Mouse (Mus musculus): ENCODE results near the gene Msrb3.
"Not testable (repeated sequence)": the region's sequence is repeated elsewhere in the genome, so short reads cannot be mapped to it uniquely, and the experiment has no call there.

Gene Msrb3

DNA sequence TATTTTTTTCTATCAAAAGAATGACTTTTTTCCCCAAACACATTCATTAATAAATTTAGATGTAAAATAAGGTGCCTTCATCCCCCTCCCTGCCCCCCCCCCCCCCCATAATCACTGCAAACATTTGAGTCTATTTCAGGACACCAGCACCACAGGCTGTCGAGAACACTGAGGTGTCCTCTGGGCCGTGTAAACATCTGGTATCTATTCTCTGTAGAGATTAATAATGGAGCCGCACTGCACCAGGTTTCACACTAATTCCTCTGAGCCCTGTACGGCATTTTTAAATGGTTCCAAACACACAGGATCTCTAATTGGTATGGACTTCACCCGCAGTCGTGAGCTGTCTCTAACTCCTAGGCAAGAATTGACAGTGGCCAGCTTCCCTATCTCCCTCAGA is 97.8 kb downstream of the Msrb3 start:
- no peak for DNase-seq

DNA sequence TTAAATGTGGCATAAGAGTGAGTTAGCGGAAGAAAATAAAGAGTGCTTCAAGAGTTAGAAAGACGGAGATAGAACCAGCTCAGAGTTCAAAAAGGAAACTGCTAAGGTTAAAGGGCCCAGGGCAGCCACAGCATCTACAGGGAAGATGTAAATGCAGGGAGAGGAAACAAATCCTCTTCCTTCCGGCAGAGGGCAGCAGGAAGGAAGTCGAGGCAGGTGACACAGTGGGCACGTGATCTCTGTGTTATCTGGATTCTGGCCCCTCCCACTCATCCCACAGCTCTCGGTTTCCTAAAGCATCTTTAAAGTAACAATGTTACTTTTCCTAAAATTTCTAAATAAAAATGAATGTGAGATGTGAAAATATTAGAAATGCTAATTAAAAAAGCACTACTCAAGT is 99.4 kb downstream of the Msrb3 start:
- DNase-seq = no peak

DNA sequence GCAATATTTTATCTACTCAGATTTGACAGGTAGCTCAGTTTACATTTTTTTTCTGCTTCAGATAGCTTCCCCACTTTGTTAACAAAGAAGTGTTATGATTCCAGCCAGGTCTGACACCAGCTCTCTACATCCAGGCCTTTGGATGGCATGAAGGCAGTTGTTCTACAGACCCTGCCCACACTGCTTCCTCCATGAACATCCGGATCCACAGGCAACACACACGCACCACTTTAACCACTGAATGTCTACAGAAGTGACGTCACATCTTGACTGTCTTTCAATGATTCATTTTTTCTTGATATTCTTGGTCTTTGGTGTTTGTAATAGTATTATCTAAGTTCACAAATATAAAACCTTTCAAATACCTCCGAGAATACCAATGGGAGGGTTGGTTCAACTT is 102.2 kb downstream of the Msrb3 start:
- DNase-seq = no peak

DNA sequence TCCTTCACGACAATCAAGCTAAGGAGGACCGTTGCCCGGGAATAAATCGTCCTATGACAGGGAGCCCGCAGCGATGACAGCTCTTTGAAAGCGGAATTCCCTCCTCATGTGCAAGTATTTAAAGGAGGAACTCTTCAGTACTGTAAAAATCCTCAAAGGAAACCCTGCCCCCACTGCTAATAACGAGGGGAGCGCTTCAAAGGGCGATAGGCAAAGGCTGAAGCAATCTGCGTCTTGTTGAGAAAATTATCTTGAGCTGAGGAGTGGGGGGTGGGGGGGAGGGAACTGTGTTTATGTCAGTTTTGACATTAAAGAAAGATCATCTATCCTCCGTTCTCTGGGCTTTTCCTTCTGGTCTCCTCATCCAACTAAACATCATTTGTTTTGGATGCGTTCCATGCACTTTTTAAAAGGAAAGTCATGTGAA is 104.5 kb downstream of the Msrb3 start:
- no peak for DNase-seq

DNA sequence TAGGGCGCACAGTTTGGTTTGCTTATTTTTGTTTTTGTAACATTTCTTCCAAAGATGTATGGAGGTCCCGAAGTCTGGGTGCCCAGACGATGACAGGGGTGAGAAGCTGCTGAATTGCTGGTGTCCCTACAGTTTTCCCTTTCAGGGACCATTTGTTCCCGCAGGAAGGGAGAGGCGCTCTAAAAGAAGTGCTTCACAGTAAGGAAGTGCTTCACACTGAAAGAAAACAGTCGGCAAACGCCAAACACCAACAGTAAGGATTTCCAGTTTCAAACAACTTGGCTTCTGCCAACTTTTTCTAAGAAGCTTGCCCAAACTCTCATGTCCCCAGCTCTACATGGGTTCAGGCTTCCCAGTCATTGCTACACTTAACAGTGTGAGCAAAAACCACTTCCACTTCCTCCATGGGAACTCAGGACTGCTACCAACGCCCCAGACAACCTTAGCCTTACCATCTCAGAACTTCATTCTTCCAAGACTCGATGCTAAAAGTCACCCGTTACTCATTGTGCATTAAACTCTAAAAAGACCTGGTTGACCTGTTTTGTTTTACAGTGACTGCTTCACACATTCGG is 106.6 kb downstream of the Msrb3 start:
- no peak for DNase-seq

DNA sequence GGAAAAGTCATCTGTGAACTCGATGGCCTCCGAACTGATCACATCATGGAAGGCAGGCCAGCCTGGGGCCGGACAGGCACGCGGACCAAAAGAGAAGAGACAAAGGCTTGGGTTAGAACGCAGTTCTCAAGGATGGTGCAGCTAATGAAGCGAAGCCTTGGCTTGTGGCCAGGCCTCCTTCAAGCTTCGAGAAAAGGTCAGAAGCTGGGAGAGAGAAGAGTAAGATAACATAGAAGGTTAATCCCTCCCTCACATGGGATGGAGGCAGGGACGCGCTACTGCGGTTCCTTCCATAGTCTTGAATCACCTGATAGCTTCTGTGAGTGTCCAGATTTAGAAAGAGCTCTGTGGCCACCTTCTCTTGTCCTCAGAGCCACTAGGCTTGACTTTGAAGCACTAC is 107.5 kb downstream of the Msrb3 start:
- no peak for DNase-seq

DNA sequence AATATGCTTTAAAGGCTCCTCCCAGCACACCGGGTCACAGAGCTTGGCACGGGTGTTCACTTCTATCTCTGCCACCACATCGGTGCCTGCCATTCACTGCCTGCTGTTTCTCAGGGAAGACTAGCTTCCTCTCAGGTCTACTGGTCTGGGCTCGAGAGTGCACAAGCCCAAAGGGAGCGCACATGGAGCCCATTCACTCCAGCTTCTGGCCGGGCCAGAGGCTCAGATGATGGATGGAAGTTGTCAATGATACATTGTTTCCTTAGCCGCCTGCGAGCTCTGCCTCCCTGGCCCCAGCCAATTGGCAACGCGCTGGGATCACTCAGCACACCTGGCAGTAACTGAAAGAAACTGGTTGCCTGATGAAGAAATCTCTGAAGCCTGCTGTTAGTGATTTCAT is 111.7 kb downstream of the Msrb3 start:
- no peak for DNase-seq

DNA sequence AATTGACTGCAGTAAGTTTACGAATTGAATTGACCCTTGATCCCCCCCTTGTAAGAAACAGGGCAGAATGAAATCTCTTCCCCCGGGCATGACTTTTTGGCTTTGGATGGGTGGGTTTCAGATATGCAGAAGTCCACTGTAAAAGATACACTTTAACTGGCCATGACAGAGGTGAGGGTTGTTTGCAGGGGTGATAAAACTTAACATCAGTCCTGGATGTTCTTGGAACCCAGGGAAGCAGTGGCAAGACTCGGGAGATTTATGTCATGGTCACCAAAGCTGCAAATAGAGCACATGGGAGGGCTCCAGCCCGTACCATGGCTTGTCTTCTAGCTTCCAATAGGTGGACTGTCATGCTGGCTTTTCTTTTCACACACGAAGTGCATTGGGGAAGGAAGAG is 114.4 kb downstream of the Msrb3 start:
- no peak for DNase-seq

DNA sequence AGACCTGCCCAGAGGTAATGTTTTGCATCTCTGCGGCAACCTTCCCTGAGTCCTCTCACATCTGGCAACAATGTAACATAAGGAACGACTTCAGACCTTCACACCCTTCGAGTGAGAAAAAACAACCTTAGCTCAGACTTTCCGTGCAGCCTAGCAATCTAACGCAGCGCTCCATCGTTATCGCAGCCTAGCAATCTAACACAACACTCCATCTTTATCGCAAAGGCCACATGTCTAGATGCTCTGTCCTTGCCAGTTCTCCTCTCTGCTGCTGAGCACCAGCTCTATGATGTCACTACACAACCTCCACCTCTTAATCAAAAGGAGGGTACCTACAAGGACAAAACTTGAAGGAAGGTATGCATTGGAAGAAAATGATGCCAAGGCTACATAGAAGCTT is 115.5 kb downstream of the Msrb3 start:
- DNase-seq = no peak

DNA sequence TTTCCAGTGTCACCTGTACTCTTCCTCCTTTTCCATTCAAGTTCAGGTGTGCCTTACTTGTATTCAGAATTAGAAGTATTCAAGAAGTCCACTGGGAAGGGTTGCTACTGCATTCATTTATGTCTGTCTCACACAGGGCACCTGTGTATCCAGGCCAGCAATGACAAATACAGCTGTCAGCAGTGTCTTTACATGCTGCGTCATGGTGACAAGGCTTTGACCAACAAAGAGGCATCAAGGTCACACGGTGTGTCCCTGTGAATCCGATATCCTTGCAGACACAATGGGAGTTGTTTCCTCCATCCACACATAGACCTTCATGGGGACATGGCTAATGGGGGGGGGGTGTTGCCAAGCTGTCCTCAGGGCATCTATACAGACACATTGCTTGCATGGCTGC is 121.4 kb downstream of the Msrb3 start:
- no peak for DNase-seq

DNA sequence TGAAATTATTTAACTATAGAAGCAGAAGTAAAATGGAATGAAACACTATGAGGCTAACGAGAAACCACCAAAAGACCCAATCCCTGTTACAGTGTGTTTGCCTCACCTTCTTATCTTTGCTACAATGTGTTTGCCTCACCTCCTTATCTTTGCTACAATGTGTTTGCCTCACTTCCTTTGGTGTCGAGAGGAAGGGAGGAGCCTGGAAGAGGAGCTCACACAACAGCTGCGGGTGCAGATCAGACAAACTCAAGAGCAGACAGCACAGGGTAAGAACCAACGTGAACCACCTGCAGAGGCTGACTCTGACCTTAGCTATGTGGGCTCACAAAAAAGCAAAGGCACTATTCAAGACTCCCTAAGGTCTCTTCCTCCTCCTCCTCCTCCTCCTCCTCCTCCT is 123.5 kb downstream of the Msrb3 start:
- no peak for DNase-seq

DNA sequence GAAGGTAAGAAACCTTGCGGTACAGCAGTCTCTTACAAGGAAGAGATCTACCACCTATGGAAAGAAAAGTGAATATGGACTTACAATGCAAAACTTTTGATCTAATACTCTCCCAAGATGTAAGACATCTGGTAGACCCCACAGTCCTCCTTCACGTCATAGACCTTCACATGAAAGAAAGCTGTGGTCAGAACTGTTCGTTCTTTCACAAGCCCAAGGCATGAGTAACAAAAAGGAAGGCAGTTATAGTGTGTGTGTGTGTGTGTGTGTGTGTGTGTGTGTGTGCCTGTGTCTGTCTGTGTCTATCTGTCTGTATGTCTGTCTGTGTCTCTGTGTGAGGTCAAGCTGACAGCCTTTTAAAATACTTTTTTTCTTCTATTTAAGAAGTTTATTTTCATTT is 131.5 kb downstream of the Msrb3 start:
- no peak for DNase-seq

DNA sequence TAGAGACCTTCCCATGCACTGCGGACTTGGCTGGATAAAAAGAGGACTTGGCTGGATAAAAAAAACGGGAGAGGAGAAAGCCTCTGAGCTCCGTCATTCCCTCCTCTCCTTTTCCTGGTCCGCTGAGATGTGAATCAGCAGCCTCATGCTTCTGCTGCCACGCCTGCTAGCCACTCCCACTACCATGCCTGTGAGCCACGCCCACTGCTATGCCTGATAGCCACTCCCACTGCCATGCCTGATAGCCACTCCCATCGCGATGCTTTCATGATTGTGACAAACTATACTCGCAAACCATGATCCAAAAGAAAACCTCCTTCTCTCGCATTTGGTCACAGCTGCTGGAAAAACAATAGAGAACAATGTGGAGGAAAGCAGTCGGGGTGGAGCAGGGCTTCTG is 133.5 kb downstream of the Msrb3 start:
- DNase-seq = no peak

DNA sequence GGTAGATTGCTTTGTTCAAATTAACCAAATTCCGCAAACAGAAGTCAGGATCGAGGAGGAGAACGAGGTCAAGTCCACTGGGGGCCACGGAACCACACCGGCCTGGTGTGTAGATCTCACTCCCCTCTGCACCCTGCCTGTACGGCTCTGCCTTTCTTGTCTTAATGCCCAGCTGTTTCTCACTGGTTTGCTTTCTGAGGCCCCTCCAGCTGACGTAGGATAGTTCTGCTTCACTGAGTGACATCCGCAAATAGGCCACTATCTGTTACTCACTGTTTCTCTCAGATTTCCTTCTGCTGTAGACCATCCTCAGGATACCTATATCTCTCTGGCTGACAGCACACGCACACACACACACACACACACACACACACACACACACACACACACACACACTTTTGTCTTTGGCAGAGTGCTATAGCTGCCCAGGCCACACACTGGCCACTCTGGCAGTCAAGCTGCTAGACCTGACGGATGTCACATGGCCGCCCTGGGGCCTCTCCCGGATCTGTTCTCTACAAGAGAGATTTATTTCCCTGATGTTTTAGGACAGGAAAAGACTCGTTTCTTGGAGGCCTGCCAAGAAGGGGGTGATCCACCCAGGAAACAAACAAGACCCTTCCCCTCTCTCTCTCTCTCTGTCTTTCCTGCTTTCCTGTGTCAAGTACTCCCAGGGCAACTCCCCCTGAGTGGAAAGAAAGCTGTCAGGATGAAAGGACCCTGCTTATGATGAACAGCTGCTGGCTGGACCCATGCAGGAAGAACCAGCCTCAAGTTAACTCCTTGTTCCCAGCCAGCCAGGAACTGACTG is 135.0 kb downstream of the Msrb3 start:
- DNase-seq = no peak

DNA sequence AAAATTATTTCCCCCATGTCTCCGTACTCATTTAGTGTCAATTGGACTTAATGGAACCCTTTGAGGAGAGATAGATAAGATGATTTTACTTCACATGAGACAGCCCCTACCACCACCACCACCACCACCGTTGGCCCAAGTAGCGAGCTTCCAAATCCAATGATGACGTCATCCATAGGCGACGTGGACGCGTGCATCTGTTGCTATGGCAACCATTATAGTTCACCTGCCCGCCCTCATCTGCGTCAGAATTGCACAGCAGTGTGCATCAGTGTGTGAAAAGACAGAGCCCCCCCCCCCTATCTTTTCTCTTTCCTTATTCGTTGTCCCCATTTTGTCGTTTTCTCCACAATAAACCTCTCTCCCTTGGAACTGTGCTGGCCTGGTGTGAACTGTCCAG is 135.9 kb downstream of the Msrb3 start:
- no peak for DNase-seq

DNA sequence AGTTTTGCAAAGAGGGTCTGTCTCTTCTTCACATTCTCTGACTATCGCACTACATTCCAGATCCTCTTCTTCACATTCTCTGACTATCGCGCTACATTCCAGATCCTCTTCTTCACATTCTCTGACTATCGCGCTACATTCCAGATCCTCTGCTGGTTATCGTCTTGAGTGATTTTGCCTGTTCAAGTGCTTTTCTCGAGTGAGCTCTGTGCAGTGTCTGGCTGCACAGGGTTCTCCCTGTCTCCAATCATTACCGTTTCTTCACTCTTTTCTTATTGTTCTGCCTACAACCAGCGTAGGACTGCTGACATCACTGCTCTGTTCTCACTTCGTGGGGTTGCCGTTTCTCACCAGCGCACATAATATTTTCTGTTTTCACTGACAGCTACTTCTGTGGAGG is 138.2 kb downstream of the Msrb3 start:
- DNase-seq = no peak

DNA sequence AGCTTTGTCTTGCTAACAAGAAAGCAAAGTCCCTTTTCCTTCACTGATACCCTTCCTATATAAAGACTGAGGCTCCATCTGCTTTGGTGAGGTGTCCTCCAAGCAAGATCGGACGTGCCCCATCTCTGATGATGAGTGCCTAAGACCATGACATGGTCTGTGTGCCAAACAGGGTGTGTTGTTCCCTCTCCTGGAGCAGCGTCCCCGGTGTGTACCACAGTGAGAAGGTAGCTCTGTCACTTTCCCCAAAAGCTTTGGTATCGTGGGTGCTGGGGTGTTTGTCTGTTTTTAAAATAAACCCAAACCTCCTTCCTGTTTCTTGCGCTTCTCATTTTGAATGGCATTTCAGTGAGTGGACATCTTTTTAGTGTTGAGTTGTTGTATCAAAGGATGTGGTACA is 139.0 kb downstream of the Msrb3 start:
- DNase-seq = no peak

DNA sequence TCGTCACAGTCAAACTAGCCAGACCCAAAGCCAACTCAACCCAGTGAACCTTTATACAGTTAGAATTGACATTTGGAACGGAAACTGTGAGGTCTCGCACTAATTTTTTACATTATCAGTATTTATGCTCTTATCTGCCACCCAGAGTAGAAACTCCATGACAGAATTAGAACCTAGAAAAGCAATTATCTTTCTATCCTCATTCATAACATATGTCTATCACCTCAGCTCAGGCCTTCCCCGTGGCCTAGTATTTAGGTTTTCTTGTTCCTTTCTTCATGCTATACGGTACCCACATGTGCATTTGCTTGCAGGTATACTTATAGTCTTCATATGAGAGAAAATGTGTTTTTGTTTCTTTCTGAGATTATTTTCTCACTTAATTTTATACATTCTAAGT is 146.4 kb downstream of the Msrb3 start:
- no peak for DNase-seq

DNA sequence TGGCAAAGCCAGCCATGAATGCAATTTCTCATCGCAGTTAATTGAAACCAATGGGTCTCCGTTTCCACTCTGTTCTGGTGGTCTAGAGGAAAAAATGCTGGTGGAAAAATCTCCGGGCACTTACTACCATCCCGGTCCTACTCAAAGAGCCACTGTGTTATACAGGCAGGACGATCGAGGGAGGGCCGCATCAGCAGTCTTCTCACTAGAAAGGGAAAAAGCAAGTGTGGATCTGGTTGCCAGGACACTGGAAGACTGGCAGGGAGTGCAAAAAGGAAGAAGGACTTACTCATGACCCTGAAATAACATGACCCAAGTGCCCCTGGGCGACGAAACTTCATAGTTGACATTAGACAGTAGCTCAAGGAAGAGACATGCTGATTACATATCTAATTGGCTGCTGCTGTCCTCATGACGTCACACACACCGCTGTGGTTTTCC is 147.1 kb downstream of the Msrb3 start:
- DNase-seq = no peak

DNA sequence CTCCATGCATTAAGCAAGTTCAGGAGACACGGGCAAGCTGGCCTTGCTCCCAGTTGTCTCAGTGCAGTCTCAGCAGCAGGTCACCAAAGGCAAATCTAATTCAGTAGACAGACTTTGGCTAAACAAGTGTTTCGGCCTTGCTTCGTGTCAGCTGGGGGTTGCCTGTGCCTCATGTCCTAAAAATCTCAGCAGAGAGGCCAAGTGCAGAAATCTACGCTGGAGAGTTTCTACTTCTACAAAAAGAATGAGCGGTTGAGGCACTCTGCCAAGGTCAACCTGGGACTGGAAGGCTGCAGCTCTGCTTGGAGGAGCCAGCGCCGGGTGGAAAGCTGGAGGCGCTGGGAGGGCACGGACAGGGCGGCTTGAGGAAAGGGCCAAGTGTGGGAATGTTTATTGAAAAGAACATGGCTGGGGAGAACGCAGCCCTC is 147.6 kb downstream of the Msrb3 start:
- DNase-seq = no peak

DNA sequence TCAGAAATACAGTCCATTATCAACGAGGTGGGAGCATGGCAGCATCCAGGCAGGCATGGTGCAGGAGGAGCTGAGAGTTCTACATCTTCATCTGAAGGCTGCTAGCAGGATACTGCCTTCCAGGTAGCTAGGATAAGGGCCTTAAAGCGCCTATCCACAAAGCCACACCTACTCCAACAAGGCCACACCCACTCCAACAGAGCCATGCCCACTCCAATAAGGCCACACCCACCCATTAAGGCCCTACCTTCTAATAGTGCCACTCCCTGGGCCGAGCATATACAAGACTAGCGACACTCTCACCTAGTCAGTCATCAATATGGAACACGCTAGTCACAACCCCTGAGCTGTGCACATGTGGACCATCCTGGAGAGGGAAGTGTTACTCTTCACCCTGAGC is 149.3 kb downstream of the Msrb3 start:
- not testable (repeated sequence) for DNase-seq

DNA sequence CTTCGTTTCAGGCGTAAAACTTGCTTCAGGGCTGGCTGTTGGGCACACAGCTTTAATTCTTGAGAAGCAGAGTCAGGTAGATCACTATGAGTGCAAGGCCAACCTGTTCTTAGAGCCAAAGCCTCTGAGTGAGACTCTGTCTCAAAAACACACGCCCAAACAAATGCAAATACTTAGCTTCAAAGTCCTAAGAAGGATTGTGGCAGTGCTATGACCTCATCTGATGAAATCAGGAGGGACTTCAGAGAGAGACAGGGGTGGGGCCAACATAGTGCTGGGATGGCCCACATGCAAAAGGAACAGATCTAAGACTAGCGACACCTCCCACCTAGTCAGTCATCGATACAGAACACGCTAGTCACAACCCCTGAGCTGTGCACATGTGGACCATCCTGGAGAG is 150.7 kb downstream of the Msrb3 start:
- no peak for DNase-seq

DNA sequence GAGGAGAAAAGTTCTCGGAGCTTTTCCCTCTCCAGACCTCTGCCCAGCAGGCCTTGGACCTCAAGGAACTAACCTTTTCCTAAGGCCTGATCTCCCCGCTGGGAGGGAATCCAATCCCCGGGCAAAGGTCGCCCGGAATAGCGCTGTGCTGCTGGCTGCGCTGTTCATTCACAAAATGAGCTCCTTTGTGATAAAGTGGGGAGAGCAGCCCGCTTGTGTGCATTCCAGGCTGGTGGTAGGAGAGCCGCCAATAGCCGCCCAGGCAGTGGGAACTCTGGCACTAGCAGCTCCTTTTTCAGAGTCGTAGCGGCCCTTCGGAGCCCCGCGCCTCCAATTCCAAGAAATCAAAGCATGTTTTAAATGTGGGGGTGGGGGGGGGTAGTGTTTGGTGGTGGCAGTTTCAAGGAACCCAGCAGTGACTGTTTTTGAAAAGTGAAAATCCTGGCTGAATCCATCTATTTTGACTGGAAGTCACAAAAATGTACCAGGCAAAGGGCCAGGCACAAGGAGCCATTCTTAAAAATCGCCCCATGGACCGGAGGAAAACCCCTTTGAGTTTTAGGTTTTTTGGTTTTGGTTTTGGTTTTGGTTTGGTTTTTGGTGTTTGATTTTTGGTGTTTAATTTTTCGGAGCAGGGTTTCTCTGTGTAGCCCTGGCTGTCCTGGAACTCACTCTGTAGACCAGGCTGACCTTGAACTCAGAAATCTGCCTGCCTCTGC is 153.6 kb downstream of the Msrb3 start:
- DNase-seq = peak; percentile 42

DNA sequence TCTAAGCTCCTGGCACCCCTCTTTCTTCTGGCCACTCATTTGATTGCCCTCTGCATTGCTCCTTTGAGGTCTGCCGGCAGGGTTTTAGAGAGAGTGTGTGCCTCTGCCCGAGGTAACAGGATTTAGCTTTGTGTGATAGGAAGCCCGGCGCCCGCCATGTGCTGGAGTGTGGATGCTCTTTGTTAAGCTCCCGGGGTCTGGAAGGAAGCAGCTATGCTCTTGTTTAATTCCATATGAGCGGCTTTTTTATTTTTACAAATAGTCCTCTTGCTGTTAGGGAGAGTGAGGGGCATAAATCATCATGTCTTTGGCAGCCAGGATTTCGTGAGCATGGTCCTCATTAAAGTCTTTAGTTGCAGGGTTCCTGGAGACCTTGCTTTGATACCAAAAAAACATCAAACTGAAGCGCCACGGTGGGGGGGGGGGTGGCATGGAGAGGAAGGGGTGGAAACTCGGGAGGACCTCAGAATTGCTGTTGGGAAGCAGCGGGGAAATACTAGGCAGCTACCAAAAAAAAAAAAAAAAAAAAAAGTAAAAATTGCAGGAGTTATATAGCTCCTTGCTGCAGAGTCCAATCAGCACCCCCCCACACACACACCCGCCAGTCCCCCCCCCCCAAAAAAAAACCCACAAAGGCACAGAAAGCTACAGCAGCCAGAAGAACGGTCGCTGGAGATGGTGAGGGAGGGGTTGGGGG is 154.3 kb downstream of the Msrb3 start:
- no peak for DNase-seq
